8 mouse cellular contexts compared by ENCODE assay signal in genomic region chr5:151189789-151190378, GRCm38 (mm10). TPM values are rescaled to one million over a fixed set of nuclear protein-coding genes. Genes with fewer than 3 reads are reported as not detected.
DNase-seq lines count a peak whose midpoint lies in the region; ATAC-seq and TF ChIP-seq lines count a peak whose summit lies in the region.

No protein-coding gene starts in this region.

- no peak for TF ChIP-seq POLR2A in cerebellum, adult 2 months (IDR thresholded peaks at IDR 0.05; ENCODE audit: borderline replicate concordance, insufficient read depth, low read length)

- no peak for TF ChIP-seq CTCF in cerebellum, adult 2 months (IDR thresholded peaks at IDR 0.05; ENCODE audit: borderline replicate concordance, insufficient read depth, low read depth, low read length)

- WGBS in cerebellum, adult 2 months = under 1% methylated on average over 27 of the region's 27 CpGs
- 3% methylated on average over 27 of the region's 27 CpGs for WGBS in embryonic facial prominence, embryonic 11.5 days
- WGBS in midbrain, embryonic 15.5 days = 1% methylated on average over 27 of the region's 27 CpGs

- peak overlapping the region; percentile 64 for H3K9ac ChIP-seq in embryonic facial prominence, embryonic 11.5 days (replicated peaks; ENCODE audit: low read length)
- H3K9ac ChIP-seq in midbrain, embryonic 15.5 days = peak overlapping the region; percentile 53

- no peaks in the 10 kb centered on the region for H3K4me1 ChIP-seq in cerebellum, adult 2 months (ENCODE audit: control insufficient read depth, insufficient read depth, low read length)
- H3K4me1 ChIP-seq in embryonic facial prominence, embryonic 11.5 days (ENCODE audit: control insufficient read depth, insufficient read depth, low read length) = no peaks in the 10 kb centered on the region
- H3K4me1 ChIP-seq in midbrain, embryonic 15.5 days = peaks cover 9% of the 10 kb centered on the region; the same call in 1 of the 2 replicates

- ATAC-seq in embryonic facial prominence, embryonic 11.5 days (replicated peaks; ENCODE audit: insufficient number of reproducible peaks, low FRiP score, low TSS enrichment, low read depth) = peak; percentile 96
- peak; percentile 93 for ATAC-seq in midbrain, embryonic 15.5 days (replicated peaks)

- H3K9me3 ChIP-seq in embryonic facial prominence, embryonic 11.5 days (replicated peaks; ENCODE audit: control insufficient read depth, low read length) = no peaks in the 10 kb centered on the region
- H3K9me3 ChIP-seq in midbrain, embryonic 15.5 days = no peaks in the 10 kb centered on the region

- H3K4me3 ChIP-seq in cerebellum, adult 2 months (replicated peaks; ENCODE audit: insufficient read depth, low read depth, low read length) = peak overlapping the region; percentile 64
- H3K4me3 ChIP-seq in embryonic facial prominence, embryonic 11.5 days (ENCODE audit: low read depth, low read length) = peak overlapping the region; percentile 62
- peak overlapping the region; percentile 46 for H3K4me3 ChIP-seq in midbrain, embryonic 15.5 days

- no peaks in the 10 kb centered on the region for H3K36me3 ChIP-seq in embryonic facial prominence, embryonic 11.5 days (replicated peaks; ENCODE audit: control insufficient read depth, insufficient read depth, low read depth, low read length)
- H3K36me3 ChIP-seq in midbrain, embryonic 15.5 days (replicated peaks) = no peaks in the 10 kb centered on the region

- peak overlapping the region; percentile 75 for H3K4me2 ChIP-seq in embryonic facial prominence, embryonic 11.5 days (ENCODE audit: low read depth, low read length)
- peak overlapping the region; percentile 96 for H3K4me2 ChIP-seq in midbrain, embryonic 15.5 days

- H3K27me3 ChIP-seq in cerebellum, adult 2 months (ENCODE audit: control insufficient read depth, insufficient read depth, low read length) = no peaks in the 10 kb centered on the region; the same call in 1 of the 2 replicates
- no peaks in the 10 kb centered on the region for H3K27me3 ChIP-seq in embryonic facial prominence, embryonic 11.5 days (ENCODE audit: control insufficient read depth, insufficient read depth, low read length)
- no peaks in the 10 kb centered on the region for H3K27me3 ChIP-seq in midbrain, embryonic 15.5 days (replicated peaks)

- no peak overlapping the region; the same call in 1 of the 2 replicates for H3K27ac ChIP-seq in cerebellum, adult 2 months (ENCODE audit: insufficient read depth, low read length)
- no peak overlapping the region for H3K27ac ChIP-seq in embryonic facial prominence, embryonic 11.5 days (replicated peaks; ENCODE audit: low read depth, low read length)
- H3K27ac ChIP-seq in midbrain, embryonic 15.5 days = no peak overlapping the region

- DNase-seq in cerebellum, adult 2 months = peak; percentile 18 to 22
- no peak for DNase-seq in cerebellum, adult 11-12 months
- peak; percentile 88 for DNase-seq in embryonic facial prominence, embryonic 11.5 days (ENCODE audit: low spot score)
- peak; percentile 89 for DNase-seq in heart, adult 8-10 months (ENCODE audit: low spot score)
- DNase-seq in kidney, adult 18-20 months = peak; percentile 77
- DNase-seq in liver = peak; percentile 74
- peak; percentile 58 for DNase-seq in testis, postnatal 10 days (ENCODE audit: low spot score)

RNA-seq across cellular contexts. Expression of gene Stard13, which starts 43.8 kb away (rescaled TPM):
- 9.8 and 10.6 TPM in 2 replicates for polyA plus RNA-seq in cerebellum, adult 2 months (2012; rRNA removed)
- polyA plus RNA-seq in embryonic facial prominence, embryonic 11.5 days (2014; fragmentation: Nextera tagmentation; extraction: Ambion mirVana) = 3.4 and 3.9 TPM in 2 replicates
- 10 to 100 TPM; 24.3 to 29.4 (median 27.4) TPM for total RNA-seq in heart, adult 8-10 months (2022)
- 3.5 and 4.0 TPM in 2 replicates for polyA plus RNA-seq in midbrain, embryonic 15.5 days (2015; fragmentation: Nextera tagmentation; extraction: Ambion mirVana)
